Mouse (Mus musculus) B cell, adult 2 months (primary cell): ENCODE measurements around the gene Mc1r.
A peak's percentile ranks its signal among the peaks of the same experiment; 100 is the strongest.
"Not testable (repeated sequence)": the region's sequence is repeated elsewhere in the genome, so short reads cannot be mapped to it uniquely, and the experiment has no call there.

Experiments
- DNase-seq, 2 experiments: peaks; one replicate each; pipeline ENCODE4 v3.0.0; 2022

Mc1r gene

DNA sequence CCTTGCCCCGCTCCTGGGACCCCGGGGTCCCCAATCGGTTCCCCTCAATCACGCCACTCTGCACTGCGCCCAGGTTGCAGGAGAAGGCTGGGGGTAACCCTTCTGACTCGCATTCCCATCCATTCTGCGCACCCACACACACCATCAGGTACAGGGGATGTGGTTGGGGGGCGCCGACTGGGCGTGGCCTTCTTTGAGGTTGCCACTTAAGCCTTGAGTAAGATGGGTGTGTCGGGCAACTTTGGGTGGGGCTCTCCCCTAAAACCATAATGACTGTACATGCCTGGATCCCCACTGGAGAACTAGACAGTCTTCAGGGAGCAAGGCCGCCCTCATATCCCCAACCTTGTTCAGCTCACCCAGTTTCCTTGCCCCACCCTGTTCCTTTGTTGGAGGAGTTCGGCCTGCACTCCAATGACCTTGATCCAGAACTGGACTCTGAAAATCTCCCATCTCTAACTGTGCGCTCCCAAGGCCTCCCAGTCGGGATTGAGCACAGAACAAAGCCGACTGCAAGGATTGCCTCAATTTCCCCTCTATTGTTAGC is 4.9 kb downstream of the Mc1r start:
- no peak for DNase-seq

DNA sequence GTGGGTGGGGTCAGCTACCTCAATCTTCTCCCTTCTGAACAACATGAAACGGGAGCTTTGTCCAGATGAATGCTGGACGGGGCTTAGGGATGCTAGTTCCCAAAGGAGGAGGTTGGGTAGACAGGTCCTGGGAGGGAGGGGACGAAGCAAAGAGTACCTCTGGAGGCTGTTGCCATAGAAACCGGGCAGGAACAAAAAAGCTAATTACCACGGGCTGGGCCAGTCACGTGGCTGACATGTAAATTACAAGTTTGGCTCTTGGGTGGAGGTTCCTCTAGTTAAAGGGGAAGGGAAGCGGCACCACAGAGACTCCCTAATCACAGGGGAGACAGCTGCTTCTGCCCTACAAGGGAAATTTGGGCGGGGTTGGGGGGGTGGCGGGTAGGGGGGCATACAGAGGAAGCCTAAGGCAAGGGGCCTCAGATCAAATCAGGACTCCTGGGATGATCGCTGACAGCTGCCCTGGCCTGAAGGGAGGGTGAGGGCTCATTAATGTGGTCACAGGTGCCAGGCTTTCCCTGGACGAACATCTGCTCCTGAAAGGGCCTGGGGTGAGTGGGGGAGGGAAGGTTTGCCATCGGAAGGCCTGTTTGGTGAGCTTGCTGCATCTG is 5.8 kb downstream of the Mc1r start:
- peak; percentile 72 to 73 for DNase-seq

DNA sequence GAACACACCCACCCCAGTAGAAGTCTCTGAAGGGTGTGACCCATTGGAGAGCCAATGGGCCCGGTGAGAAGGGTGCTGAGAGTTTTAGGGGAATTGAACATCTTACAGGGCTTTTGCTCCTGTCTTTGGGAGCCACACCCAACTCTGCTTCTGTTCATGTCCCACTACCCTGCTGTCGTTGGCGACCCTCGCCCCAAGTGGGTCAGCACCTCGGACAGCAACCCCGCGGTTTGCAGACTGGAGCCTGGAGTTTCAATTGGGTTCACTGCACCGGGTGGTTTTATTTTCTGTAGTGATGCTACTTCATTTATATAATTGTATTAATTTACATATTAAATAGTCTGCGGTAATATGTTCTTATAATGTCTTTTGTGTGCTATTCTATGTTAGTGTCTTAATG is 7.3 kb downstream of the Mc1r start:
- DNase-seq, result no peak

DNA sequence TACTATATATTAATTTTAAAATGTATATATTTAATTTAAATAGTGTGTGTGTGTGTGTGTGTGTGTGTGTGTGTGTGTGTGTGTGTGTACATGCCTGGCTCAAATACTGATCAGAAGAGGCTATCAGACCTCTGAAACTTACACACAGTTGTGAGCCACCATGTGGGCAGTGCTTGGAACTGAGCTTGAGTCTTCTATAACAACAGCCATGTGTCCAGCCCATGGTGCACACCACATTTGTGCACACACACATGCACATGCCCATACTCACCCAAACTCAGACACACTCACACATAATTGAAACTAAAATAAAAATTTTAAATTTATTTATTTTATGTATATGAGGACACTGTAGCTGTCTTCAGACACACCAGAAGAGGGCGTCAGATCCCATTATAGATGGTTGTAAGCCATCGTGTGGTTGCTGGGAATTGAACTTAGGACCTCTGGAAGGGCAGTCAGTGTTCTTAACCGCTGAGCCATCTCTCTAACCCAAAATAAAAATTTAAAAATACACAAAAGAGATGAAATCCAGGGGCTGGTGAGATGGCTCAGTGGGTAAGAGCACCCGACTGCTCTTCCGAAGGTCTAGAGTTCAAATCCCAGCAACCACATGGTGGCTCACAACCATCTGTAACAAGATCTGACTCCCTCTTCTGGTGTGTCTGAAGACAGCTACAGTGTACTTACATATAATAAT is 8.2 kb downstream of the Mc1r start:
- DNase-seq, result not testable (repeated sequence)

DNA sequence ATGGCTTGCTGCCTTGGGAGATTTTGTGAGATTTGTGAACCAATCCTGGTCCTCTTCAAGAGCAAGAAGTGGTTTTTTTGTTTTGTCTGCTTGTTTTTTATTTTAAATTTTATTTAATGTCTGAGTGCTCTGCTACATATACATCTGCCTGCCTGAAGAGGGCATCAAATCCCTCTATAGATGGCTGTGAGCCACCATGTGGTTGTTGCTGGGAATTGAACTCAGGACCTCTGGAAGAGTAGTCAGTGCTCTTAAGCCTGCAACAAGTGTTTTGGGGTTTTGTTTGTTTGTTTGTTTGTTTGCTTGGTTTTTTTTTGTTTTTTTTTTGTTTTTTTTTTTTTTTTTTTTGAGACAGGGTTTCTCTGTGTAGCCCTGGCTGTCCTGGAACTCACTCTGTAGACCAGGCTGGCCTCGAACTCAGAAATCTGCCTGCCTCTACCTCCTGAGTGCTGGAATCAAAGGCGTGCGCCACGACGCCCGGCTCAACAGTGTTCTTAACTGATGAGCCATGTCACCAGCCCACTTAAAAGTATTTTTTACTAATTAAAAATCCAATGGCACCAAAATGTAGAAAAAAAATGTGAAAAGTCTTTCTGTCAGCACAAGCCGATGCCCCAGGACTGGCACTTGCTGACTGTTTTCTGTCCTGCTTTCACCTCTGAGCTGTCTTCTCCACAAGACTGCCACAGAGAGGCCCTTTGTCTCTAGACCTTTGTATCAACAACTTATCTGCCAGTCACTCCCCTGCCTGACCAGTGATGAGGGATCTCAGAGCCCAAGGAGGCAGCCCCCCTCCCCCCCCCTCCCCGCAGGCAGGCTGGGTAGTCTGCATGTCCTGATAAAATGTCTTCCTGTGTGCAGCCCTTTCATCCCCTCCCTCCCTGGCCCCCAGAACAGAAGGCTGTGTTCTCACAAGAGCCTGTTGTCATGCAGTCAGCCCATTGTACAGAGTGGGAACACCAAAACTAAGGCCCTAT is 9.3 kb downstream of the Mc1r start:
- peak; percentile 53 to 58 for DNase-seq

DNA sequence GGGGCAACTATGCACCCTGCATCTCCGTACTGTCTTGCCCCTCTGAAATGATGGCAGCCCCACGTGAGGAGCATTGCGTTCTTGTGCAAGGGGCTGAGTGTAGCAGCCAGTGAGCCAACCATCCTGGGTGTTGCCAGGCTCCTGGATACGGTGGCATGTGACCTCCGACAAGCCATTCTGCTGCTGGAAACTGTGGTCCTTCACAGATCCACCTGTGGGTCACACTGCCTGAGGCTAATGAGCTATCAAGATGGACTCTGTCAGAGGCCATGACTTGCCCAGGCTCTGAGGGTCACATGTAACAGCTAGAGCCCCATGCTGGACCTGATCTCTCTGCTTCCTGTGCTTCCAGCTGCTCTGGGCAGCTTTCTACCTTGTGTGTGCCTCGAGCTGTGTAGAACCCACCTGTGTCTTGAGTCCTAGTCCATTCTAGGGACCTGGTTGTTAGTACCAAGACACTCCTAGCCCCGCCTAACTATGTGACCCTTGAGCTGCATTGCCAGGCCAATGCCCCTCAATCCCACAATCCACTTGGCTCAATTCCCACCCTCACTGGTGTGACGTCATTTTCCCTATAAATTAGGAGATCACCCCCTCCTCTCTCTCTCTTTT is 10.1 kb downstream of the Mc1r start:
- DNase-seq, result no peak

DNA sequence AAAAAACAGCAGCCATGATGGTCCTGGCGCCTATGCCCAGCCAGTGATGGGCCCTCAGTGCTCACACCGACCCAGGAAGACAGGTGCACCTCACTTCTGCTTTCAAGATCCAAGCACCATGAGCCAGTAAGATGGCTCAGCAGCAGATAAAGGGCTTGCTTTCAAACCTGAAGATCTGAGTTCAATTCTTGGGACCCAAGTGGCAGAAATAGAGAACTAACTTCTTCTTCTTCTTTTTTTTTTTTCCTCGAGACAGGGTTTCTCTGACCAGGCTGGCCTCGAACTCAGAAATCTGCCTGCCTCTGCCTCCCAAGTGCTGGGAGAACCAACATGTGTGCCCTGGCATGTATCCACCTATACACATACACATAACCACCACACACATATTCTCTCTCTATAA is 12.8 kb downstream of the Mc1r start:
- DNase-seq, result no peak

DNA sequence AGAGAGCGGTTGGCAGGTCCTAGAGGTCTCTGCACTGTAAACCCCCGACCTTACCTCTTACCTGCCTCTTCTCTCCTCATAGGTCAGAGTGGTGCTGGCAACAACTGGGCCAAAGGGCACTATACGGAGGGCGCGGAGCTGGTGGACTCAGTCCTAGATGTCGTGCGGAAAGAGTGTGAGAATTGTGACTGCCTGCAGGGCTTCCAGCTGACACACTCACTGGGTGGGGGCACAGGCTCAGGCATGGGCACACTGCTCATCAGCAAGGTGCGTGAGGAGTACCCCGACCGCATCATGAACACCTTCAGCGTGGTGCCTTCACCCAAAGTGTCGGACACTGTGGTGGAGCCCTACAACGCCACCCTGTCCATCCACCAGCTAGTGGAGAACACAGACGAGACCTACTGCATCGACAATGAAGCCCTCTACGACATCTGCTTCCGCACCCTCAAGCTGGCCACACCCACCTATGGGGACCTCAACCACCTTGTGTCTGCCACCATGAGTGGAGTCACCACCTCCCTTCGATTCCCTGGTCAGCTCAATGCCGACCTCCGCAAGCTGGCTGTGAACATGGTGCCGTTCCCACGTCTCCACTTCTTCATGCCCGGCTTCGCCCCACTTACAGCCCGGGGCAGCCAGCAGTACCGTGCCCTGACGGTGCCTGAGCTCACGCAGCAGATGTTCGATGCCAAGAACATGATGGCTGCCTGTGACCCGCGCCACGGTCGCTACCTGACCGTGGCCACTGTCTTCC is 13.8 kb downstream of the Mc1r start:
- DNase-seq, result no peak

DNA sequence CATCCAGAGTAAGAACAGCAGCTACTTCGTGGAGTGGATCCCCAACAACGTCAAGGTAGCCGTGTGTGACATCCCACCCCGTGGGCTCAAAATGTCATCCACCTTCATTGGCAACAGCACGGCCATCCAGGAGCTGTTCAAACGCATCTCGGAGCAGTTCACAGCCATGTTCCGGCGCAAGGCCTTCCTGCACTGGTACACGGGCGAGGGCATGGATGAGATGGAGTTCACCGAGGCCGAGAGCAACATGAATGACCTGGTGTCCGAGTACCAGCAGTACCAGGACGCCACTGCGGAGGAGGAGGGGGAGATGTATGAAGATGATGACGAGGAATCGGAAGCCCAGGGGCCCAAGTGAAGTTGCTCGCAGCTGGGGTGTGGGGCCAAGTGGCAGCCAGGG is 14.4 kb downstream of the Mc1r start:
- no peak for DNase-seq

DNA sequence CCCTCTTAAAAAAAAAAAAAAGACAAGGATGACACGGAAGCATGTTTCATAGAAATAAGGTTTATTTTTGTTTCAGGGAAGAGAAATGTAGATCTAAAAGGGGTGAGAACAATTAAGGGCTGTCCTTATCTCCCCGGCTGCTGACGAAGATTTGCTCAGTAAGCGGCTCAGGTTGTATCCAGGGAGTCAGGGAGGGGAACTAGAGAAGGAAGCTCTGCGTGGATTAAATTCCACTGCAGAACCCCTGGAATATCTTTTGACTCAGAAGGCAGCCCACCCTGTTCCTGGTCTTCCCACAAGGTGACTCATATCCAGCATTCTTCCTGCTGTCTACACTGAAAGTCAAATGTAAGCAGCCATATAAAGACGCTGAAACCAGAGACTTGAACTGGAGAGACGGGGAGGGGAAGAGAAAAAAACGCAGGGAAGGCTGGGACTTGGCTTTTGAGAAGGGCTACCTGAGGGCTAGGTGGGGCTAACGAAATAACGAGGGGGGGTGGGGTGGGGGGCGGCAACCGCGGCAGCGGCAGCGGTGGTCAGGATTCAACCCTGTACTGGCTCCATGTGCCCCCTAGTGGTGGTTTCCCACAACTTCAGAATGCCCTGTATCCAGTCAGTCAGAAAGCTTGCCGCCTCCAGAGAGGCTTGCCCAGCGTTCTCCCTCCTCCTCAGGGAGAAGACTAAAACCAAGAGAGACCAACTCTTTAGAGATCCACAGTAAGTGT is 15.3 kb downstream of the Mc1r start:
- DNase-seq, result peak; percentile 74 to 76

DNA sequence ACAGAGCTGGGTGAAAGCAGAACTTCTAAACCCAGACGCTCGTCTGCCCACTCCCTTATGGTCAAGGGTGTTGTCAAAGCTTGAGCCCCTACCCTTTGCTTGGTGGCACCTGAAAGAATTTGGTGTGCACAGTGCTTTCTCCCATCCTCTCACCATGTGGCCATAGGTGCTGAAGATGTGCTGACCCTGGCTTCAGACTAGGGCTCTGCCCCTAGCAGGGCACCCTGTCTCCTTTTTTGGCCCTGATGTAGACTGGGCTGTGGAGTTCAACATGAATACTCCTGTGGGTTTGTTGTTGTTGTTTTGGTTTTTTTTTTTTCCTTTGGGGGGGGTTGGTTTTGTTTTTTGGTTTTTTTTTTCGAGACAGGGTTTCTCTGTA is 15.9 kb downstream of the Mc1r start:
- DNase-seq, result no peak

DNA sequence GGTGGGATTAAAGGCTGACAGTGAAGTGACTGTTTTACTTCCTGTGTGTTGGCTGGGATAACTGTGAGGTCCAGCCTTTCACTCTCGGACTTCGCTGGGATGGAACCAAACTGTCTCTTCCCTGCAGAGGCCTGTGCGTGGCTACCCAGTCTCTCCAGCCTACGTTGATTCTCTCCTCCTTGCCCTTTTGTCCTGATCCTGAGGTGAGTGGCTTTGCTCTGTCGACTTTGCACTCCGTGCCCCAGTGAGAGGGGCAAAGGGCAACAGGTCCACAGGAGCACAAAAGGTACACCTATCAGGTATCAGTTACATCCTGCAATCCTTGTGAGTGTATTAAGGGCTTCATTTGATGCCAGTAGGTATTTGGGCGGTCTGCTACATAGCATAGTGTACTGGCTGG is 16.5 kb downstream of the Mc1r start, which contains the start of gene Def8:
Def8 (plus strand) TSS at position 87 of the 400 bp plus-strand sequence.
- DNase-seq, result no peak

DNA sequence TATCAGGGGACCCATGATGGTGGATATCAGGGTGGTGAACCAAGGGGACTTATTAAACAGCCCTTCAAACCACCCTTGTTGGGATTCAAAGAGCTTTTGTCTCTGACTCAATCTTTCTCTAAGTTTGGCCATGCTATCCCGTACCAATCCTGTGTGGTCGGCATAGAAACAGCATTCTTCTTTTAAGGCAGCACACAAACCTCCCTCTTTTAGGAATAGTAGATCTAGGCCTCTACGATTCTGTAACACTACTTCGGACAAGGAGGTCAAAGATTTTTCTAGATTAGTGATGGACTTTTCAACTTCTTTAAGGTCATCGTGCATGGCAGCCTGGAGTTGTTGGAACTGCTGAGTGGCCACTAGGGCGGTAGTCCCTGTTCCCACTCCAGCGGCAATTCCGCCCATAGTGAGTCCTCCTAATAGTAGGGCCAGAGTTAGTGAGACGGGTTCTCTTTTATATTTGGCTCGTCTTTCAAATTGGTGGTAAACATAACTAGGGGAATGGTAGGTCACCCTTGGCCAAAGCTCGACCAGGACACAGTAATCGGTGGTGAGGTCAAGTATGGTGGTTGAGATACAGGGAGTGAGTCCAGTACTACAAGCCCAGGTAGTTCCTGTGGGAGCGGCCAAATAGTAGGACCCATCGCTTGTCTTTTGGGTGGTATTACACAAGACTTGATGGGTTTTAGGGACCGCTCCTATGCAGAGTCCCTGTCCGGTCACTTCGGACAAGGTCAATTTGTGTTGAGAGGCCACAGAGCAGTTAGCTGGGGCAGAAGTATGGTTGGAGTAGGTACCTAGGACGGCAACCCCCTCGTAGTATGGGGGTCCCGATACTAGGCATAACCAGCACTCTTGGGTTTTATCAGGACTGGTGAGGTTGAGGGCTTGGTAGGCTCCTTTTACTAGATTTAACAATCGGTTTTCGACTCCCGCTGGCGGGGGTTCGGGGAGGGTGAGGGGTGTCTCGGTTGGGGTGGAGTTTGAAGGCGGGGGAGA is 19.9 kb downstream of the Mc1r start:
- no peak for DNase-seq

DNA sequence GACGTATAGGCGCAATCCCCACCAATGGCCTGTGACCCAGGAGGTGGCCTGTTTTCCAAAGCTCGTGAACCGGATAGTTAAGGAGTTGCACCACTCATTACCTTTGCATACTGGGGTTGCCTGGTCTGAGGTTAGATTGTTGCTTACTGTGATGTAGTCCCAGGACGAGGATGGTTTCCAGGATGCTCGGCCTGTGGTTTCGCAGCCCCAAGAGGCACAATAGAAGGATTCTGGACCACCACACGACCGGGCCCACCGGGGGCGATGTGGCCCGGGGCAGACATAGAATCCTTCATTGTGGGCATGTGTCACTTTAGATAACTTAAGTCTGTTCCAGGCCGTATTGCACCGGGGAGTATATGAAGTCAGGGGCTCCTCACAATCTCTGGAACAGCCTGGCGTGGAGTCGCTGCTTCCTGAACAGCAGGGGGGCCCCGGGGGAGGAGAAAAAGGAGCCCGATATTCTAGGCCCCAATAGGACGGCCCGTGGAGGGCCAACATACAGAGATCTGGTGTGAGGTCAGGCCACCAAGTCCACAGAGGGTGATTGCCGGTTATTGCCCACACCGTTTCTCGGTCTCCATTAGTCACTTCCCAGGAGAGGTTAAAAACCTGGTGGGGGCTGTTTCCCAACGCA is 20.9 kb downstream of the Mc1r start:
- DNase-seq, result no peak

DNA sequence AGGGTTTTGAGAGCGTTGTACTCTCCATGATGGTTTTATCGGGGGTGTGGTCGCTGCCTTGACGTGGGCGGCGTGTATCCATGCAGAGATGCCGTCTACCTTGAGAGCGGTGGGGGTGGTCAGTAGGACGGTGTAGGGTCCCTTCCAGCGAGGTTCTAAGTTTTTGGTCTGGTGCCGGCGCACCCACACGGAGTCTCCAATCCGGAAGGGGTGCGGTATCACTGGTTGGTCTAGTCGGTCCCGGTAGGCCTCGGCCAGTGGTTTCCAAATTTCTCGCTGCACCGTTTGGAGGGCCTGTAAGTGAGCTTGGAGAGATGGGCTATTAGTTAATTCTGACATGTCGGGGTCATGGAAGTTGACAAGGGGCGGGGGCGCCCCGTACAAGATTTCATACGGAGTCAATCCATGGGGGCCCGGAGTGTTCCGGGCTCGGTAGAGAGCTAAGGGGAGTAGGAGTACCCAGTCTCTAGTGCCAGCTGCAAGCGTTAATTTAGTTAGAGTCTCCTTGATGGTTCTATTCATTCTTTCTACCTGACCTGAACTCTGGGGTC is 21.5 kb downstream of the Mc1r start:
- DNase-seq, result no peak

DNA sequence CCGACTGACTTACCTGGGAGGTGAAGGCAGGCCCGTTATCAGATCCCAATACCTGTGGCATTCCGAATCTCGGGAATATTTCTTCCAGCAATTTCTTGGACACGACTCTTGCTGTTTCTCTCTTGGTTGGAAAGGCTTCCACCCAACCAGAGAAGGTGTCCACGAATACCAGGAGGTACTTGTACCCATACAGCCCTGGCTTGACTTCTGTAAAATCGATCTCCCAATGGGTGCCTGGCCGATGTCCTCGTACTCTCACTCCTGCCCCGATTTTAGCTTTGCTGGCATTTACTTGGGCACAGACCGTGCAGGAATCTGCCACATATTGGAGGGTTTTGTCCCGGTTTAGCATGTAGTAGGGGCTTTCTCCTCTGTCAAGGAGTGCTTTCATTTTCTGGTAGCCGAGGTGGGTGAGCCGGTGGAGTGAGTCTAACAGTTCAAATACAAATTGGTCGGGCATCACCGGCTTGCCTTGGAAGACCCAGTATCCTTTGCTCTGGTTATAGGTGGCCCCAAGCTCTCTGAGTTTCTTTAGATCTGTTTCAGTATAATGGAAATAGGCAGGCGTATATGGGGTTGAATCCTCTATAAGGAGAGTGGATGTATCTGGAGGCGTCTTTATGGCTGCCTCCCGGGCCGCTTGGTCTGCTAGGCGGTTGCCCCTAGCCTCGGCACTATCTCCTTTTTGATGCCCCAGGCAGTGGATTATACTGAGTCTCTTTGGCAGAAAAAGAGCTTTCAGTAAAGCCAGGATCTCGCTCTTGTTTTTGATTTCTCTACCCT is 22.2 kb downstream of the Mc1r start:
- DNase-seq, result no peak

DNA sequence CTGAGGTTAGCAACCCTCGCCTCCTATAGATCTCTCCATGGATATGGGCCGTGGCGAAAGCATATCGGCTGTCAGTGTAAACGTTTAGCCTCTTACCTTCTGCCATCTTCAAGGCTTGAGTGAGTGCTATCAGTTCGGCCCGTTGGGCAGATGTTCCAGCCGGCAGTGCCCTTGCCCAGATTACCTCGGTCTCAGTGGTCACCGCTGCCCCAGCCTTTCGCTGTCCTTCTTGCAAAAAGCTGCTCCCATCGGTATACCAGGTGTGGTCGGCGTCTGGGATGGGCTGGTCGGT is 22.8 kb downstream of the Mc1r start:
- not testable (repeated sequence) for DNase-seq

DNA sequence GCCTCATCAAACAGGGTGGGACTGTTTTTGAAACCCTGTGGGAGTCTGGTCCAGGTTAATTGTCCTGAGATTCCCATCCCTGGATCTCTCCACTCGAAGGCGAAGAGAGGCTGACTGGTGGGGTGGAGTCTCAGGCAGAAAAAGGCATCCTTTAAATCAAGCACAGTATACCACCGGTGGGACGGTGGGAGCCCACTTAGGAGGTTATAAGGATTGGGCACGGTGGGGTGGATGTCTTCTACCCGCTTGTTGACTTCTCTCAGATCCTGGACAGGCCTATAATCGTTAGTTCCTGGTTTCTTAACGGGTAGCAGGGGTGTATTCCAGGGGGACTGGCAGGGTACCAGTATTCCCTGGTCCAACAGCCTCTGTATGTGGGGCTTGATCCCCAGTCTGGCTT is 24.0 kb downstream of the Mc1r start:
- DNase-seq, result not testable (repeated sequence)
